Mouse (Mus musculus) adrenal gland, postnatal 4 days (tissue): ENCODE data around the gene Neo1. TPM values are rescaled to one million over a fixed set of nuclear protein-coding genes. Genes with fewer than 3 reads are reported as not detected.
"Not testable (repeated sequence)": the region's sequence is repeated elsewhere in the genome, so short reads cannot be mapped to it uniquely, and the experiment has no call there.

Experiments used
- DNase-seq, 2 experiments: peaks; one replicate each; pipeline ENCODE4 v3.0.0; 2021 to 2022; ENCODE audit warnings: low spot score in 2 of 2, mixed read lengths in 2 of 2
- total RNA-seq, 2 experiments: library from RNA; stranded (reverse); gene quantifications; 2 replicates each; pipeline ENCODE4 v1.2.3; 2021

Neo1 gene
- total RNA-seq, 2 experiments from 2014 or later, result 93.1 to 95.7 TPM

GRCm38 (mm10) chr9:59016060-59016719 is 20.1 kb downstream of the Neo1 start:
- DNase-seq, result no peak

DNA sequence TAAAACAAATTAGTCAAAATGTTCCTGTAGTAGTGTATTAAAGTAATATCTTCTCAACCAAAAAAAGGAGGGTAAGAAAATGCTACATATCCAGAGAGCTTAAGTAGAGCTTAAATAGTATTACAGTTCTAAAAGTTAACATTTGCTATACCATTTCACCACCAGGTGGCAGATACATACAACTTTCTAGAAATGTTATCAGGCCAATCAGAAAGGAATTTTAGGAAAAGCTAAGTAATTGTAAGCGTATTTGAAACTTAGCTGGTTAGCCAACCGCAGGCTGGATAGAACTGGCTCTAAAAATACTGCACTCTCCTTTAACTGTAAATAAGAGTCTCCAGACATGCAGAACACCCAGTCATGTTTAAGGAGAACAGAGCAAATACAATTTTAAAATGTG is 22.9 kb downstream of the Neo1 start:
- DNase-seq, result no peak

DNA sequence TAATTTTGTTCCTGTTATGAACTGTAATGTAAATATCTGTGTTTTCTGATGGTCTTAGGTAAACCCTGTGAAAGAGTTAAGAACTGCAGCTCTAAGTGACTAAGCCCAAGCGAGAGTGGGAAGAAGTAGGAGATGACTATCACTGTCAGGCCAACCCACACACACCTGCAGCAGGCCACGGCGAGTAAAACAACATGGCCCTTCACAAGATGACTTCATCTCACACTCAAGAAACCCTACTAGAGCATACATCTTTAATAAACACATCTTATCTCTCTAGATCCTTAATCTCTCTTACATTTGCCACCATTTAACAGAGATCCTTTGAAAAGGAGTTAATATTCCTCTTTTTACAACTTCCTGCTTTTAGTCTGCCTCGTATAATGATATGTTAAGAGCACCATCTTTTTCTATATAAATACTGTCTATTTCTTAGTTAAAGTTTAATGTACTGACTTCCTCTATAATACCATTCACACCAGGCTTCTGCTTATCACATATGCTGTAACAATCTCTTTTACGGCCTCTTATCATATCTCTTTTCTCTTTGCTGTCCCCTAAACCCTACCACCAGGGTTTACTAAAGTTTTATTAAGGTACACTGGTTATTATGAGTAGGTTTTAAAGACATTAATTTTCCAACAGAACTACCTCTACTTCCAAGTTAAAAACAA is 46.8 kb downstream of the Neo1 start:
- no peak for DNase-seq

- DNase-seq, result no peak
Measured at GRCm38 (mm10) chr9:58979034-58979433, 57.2 kb downstream of the Neo1 start.

- not testable (repeated sequence) for DNase-seq
Measured at GRCm38 (mm10) chr9:58971154-58971553, 65.1 kb downstream of the Neo1 start.

DNA sequence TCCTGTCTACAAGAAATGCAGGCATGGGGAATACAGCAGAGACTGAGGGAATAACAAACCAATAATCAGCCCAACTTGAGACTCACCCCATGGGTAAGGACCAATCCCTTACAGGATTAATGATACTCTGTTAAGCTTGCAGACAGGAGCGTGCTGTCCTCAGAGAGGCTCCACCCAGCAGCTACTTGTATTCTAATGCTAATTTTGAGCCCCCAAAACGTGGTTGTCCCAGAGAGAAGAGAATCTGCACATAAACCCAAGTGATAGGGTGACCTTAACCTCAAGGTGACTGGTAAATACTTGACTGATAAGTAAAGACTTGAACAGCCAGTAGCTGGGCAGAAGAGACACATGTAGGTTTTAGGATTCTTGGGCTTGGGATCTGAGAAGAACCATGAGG is 68.9 kb downstream of the Neo1 start:
- no peak for DNase-seq

GRCm38 (mm10) chr9:58955507-58955906 is 80.7 kb downstream of the Neo1 start:
- no peak for DNase-seq

DNA sequence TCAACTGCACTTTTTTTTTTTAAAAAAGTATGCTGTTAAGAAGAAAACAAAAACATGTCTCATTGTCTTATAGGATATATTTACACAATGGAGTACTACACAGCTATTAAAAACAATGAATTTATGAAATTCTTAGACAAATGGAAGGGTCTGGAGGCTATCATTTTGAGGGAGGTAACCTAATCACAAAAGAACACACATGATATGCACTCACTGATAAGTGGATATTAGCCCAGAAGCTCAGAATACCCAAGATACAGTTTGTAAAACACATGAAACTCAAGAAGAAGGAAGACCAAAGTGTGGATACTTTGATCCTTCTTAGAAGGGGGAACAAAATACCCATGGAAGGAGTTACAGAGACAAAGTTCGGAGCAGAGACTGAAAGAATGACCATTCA is 90.3 kb downstream of the Neo1 start:
- not testable (repeated sequence) for DNase-seq

DNA sequence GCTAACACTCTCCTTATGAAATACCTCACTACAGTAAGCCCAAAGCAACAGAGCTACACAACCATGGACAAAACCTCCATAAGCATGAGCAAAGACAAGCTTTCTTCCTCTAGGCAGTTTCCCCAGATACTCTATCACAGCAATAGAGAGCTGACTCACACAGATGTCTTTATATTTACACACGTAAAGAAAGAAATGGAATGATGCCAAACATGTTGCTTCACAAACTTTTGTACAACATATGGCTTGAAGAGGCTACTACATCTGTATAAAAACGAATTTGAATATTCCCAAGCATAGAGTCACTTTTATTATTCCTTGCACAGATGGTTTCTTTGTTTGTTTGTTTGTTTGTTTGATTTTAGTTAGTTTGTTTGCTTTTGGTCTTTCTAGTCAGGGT is 101.5 kb downstream of the Neo1 start:
- DNase-seq, result no peak

DNA sequence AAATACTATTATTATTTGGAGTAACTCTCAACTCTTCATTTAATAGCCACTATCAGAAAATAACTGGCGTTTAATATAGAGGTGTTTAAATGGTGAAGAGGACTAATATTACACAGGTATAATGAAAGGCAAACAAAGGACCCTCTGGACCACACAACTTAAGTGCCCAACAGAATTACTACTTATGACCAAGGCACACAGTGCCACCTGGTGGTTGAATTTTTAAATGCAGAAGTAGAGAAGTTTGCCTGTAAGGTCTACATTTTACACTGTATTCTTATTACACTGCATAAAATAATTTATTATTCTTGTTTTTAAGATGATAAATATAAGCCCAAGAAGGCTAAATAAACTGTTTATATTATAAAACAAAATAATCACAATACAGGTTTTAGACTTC is 108.1 kb downstream of the Neo1 start:
- DNase-seq, result no peak

- no peak for DNase-seq
Measured at GRCm38 (mm10) chr9:58902869-58903585, 133.2 kb downstream of the Neo1 start.

DNA sequence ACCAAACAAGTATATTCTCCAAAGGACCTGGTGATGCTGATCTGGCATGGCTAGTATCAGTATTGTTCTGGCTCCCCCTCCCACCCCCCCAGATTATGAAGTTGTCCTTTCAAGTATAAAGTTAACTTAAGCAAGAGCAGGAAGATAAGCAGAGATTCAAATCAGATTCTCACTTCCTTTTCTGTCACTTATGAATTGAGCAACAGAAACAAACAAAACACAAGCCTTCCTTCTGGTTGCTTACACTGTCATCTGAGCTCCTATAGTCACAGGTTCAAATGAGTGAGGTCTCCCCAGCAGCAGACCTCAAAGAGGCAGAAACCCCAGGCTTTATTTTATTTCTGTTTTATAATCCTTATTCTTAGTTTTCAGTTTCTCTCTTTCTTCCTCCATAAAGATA is 136.6 kb downstream of the Neo1 start:
- no peak for DNase-seq

GRCm38 (mm10) chr9:58891840-58892640 is 144.2 kb downstream of the Neo1 start:
- no peak for DNase-seq

DNA sequence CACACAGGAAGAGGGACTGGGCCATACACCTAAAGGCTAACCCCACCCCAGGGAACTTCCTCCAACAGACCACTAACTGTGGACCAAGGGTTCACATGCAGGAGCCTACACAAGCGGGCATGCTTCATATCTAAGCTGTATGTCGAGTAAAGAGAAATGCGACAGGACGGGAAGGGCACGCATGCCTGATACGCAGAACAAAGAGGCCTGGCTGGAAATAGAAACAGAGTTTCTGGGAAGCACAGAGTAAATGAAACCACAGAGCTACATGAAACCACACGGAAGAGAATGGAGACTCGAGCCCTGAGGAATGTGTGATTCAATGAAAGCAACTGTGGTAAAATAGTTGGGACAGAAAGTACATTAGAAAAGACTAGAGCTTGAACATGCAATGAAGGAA is 145.3 kb downstream of the Neo1 start:
- no peak for DNase-seq

DNA sequence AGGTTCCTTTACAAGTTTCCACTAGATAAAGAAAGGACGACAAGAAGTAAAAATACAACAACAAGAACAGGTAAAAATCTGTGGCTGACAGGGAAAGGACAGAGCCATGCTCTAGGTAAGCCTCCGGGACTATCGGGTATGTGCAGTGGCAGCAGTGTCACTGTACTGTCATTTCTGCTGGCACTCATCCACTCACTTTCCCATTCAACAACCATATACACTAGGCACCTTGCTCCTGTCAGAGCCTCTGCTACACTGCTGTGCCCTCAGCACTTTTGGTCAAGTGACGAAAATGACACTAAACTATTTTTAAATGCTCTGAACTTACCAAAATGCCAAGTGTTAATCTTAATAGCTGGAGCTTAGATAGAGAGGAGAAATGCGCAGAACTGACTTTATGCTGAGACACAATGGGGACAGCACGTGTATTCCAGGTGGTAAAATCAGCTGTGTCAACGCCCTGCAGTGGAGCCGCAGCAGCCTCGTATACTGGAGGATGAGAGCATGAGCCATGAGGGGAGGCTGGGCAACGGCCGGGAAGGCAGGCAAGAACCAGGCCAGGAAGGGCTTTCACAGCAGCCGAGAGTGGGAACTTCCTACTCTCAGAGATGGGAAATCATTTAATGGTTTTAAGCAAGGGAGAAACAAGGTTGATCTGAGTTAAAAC is 146.3 kb downstream of the Neo1 start:
- DNase-seq, result no peak

DNA sequence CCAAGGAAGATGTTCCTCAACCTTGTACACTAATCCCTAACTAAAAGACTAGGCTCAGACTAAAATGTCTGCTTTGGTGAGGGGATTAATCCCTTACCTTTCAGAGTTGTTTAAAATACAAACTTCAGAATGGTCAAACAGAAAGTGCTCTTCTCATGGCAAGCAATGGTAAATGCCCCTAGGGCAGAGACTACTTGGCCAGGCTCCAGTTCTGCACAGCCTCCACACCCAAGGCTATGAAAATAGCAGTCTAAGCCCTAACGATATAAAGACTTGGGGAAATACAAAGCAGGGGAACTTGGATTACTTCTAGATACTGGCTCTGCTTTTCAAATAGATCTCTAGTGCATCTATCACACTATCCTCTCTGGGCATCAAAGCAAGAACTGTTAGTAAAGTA is 153.6 kb downstream of the Neo1 start:
- DNase-seq, result no peak

- no peak for DNase-seq
Measured at GRCm38 (mm10) chr9:58879836-58880235, 156.4 kb downstream of the Neo1 start.

GRCm38 (mm10) chr9:58876946-58877625 is 159.2 kb downstream of the Neo1 start:
- DNase-seq, result no peak

DNA sequence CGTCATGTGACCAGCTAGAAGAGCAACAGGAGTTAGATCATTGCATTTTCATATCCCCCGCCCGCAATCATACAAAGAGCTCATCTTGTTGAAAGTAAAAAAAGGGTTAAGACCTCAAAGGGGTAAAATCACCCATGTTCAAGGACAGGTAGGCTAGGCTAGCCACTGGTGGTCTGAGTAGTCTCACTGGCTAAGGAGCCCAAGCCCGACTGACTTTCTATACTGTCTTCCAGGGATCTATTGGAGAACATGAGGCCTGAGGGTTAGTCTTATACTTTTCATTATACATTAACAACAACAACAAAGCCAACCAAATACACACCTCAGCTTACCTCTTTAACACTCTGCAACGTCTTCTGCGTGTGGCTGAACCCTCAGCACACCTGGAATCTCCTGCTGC is 160.8 kb downstream of the Neo1 start:
- no peak for DNase-seq

- no peak for DNase-seq
Measured at GRCm38 (mm10) chr9:58874354-58874753, 161.9 kb downstream of the Neo1 start.
